Comparison of ENCODE assay signal across 8 mouse cellular contexts in genomic region chr9:88439238-88439600, GRCm38 (mm10). TPM values are rescaled to one million over a fixed set of nuclear protein-coding genes. Genes with fewer than 3 reads are reported as not detected.
DNase-seq lines count a peak whose midpoint lies in the region; ATAC-seq and TF ChIP-seq lines count a peak whose summit lies in the region.

No protein-coding gene starts in this region.

- H3K27ac ChIP-seq in gastrocnemius, adult 2 months: peak overlapping the region; percentile 97
- H3K27ac ChIP-seq in forebrain, embryonic 12.5 days: peak overlapping the region; percentile 84
- H3K27ac ChIP-seq in liver, embryonic 12.5 days: peak overlapping the region; percentile 96

- TF ChIP-seq CTCF in gastrocnemius, adult 2 months (IDR thresholded peaks at IDR 0.05): no peak
- TF ChIP-seq CTCF in C2C12 (IDR thresholded peaks at IDR 0.05; ENCODE audit: control insufficient read depth, insufficient read depth, insufficient read length): no peak

- H3K4me3 ChIP-seq in gastrocnemius, adult 2 months: peak overlapping the region; percentile 84
- H3K4me3 ChIP-seq in C2C12 (ENCODE audit: insufficient read depth, poor library complexity, severe bottlenecking): peak overlapping the region; percentile 63
- peak overlapping the region; percentile 64 for H3K4me3 ChIP-seq in forebrain, embryonic 12.5 days (replicated peaks)
- H3K4me3 ChIP-seq in liver, embryonic 12.5 days: peak overlapping the region; percentile 85

- intact Hi-C loops in gastrocnemius, adult 2 months (cut with DNase I): loop anchor here (2.0 to 5.0 kb wide), 2 partner anchors 43 to 108 kb away; partner anchors contain the start of gene Syncrip
- intact Hi-C loops in gastrocnemius, postnatal 36 days (cut with DNase I): loop anchor here (2.0 kb wide), 1 partner anchor 84 kb away; no protein-coding TSS in a partner anchor

- H3ac ChIP-seq in C2C12 (ENCODE audit: control insufficient read depth, insufficient read length, low read depth): peak overlapping the region; percentile 55

- H3K27me3 ChIP-seq in C2C12 (ENCODE audit: control insufficient read depth, insufficient read depth, insufficient read length): no peaks in the 10 kb centered on the region
- no peaks in the 10 kb centered on the region for H3K27me3 ChIP-seq in forebrain, embryonic 12.5 days
- H3K27me3 ChIP-seq in liver, embryonic 12.5 days (replicated peaks): no peaks in the 10 kb centered on the region

- no peak for DNase-seq in gastrocnemius, adult 2 months
- no peak for DNase-seq in gastrocnemius, postnatal 36 days
- DNase-seq in gastrocnemius, adult 8-10 months (ENCODE audit: low spot score in 2 of 2): no peak
- no peak for DNase-seq in urinary bladder, postnatal 4 days (ENCODE audit: low spot score in 2 of 2)
- DNase-seq in layer of hippocampus, adult 9-11 months: no peak

- H3K79me3 ChIP-seq in C2C12 (ENCODE audit: low read depth): peaks cover 7% of the 10 kb centered on the region

- WGBS in forebrain, embryonic 12.5 days: under 1% methylated on average over 17 of the region's 17 CpGs
- 3% methylated on average over 17 of the region's 17 CpGs for WGBS in liver, embryonic 12.5 days (ENCODE audit: insufficient replicate concordance)

- H3K4me1 ChIP-seq in forebrain, embryonic 12.5 days: peaks cover 4% of the 10 kb centered on the region; the same call in 1 of the 2 replicates
- peaks cover 27% of the 10 kb centered on the region for H3K4me1 ChIP-seq in liver, embryonic 12.5 days

- no peaks in the 10 kb centered on the region for H3K9me3 ChIP-seq in forebrain, embryonic 12.5 days
- H3K9me3 ChIP-seq in liver, embryonic 12.5 days (replicated peaks): no peaks in the 10 kb centered on the region

- peak overlapping the region; percentile 80 for H3K9ac ChIP-seq in forebrain, embryonic 12.5 days
- H3K9ac ChIP-seq in liver, embryonic 12.5 days: peak overlapping the region; percentile 89

- no peaks in the 10 kb centered on the region for H3K36me3 ChIP-seq in C2C12 (ENCODE audit: control insufficient read depth, insufficient read depth)
- H3K36me3 ChIP-seq in forebrain, embryonic 12.5 days (replicated peaks): no peaks in the 10 kb centered on the region
- peaks cover 9% of the 10 kb centered on the region for H3K36me3 ChIP-seq in liver, embryonic 12.5 days

- peak overlapping the region; percentile 86 for H3K4me2 ChIP-seq in forebrain, embryonic 12.5 days
- H3K4me2 ChIP-seq in liver, embryonic 12.5 days: peak overlapping the region; percentile 93

- H3K79me2 ChIP-seq in C2C12 (ENCODE audit: control insufficient read depth, insufficient read depth): peaks cover 25% of the 10 kb centered on the region

- ATAC-seq in forebrain, embryonic 12.5 days (ENCODE audit: low FRiP score): peak; percentile 2; the same call in 1 of the 2 replicates
- ATAC-seq in liver, embryonic 12.5 days: no peak; the same call in 1 of the 2 replicates

TF ChIP-seq in C2C12, 6 proteins besides CTCF, POLR2A, EP300 and RAD21:
- TF ChIP-seq FOSL1 (IDR thresholded peaks at IDR 0.05; ENCODE audit: insufficient read depth, low read length, poor library complexity, severe bottlenecking) (no peak), USF1 (IDR thresholded peaks at IDR 0.05; ENCODE audit: low read depth) (no peak), MAX (IDR thresholded peaks at IDR 0.05) (no peak), MYOD1 (IDR thresholded peaks at IDR 0.05; ENCODE audit: control insufficient read depth, insufficient read length, low read depth) (no peak), MYOG (IDR thresholded peaks at IDR 0.05; ENCODE audit: control insufficient read depth, extremely low read depth, insufficient read length) (no peak), CEBPB (IDR thresholded peaks at IDR 0.05; ENCODE audit: low read depth) (no peak)

RNA-seq across cellular contexts. Expression of gene Snx14, which starts 0.5 kb away (rescaled TPM):
- total RNA-seq in gastrocnemius, adult 2 months (2021): 10 to 100 TPM; 13.1 to 17.9 TPM
- 10 to 100 TPM in 1 of 2 experiments, 1 to 10 TPM in 1; 9.9 to 11.9 TPM for total RNA-seq in gastrocnemius, postnatal 36 days (2021)
- polyA plus RNA-seq in C2C12 (2012; fragmentation: generic; extraction: Trizol): 6.6 TPM
- 22.4 and 25.0 TPM in 2 replicates for polyA plus RNA-seq in forebrain, embryonic 12.5 days (2016; fragmentation: Nextera tagmentation; extraction: Ambion mirVana)
- polyA plus RNA-seq in liver, embryonic 12.5 days (2016; fragmentation: Nextera tagmentation; extraction: Ambion mirVana): 14.5 and 16.0 TPM in 2 replicates
- total RNA-seq in gastrocnemius, adult 8-10 months (2022): 10 to 100 TPM; 11.6 to 15.4 (median 13.9) TPM

RNA-seq across cellular contexts. Expression of gene Gm20537, which starts 17.2 kb away (rescaled TPM):
- total RNA-seq in gastrocnemius, adult 2 months (2021): not detected
- total RNA-seq in gastrocnemius, postnatal 36 days (2021): under 1 TPM; 0.44 to 0.77 TPM
- polyA plus RNA-seq in C2C12 (2012; fragmentation: generic; extraction: Trizol): not detected
- 0.42 and 1.2 TPM in 2 replicates for polyA plus RNA-seq in forebrain, embryonic 12.5 days (2016; fragmentation: Nextera tagmentation; extraction: Ambion mirVana)
- 0.15 and 0.61 TPM in 2 replicates for polyA plus RNA-seq in liver, embryonic 12.5 days (2016; fragmentation: Nextera tagmentation; extraction: Ambion mirVana)
- total RNA-seq in gastrocnemius, adult 8-10 months (2022): 1 to 10 TPM in 1 of 4 experiments, under 1 TPM in 1, not detected in 2; 0.56 to 1.2 TPM

RNA-seq across cellular contexts. Expression of gene Syncrip, which starts 43.2 kb away (rescaled TPM):
- total RNA-seq in gastrocnemius, adult 2 months (2021): 10 to 100 TPM; 59.4 to 65.0 TPM
- total RNA-seq in gastrocnemius, postnatal 36 days (2021): 10 to 100 TPM; 34.9 to 55.0 TPM
- 66.9 TPM for polyA plus RNA-seq in C2C12 (2012; fragmentation: generic; extraction: Trizol)
- polyA plus RNA-seq in forebrain, embryonic 12.5 days (2016; fragmentation: Nextera tagmentation; extraction: Ambion mirVana): 153 and 154 TPM in 2 replicates
- 77.0 and 79.0 TPM in 2 replicates for polyA plus RNA-seq in liver, embryonic 12.5 days (2016; fragmentation: Nextera tagmentation; extraction: Ambion mirVana)
- 10 to 100 TPM; 52.7 to 75.6 (median 65.9) TPM for total RNA-seq in gastrocnemius, adult 8-10 months (2022)
